Mouse (Mus musculus) intestine, embryonic 16.5 days (tissue): ENCODE measurements at regions not wholly inside any gene's neighbourhood (a gene's known extent, or its start where the extent isn't known, plus 50 kb on each side); places are given as distances from the start of the nearest gene placed in this dataset.

Source experiments
- ATAC-seq: fragments of 200-750 bp; cut with Nextera tagmentation; 2 replicates; pipeline ENCODE4 v1.8.0; 2017; ENCODE audit warnings: moderate TSS enrichment, moderate library complexity
- H3K27ac ChIP-seq: fragments of 300-500 bp; sonication (generic); 2 replicates; pipeline ENCODE4 v1.5.1; 2014; ENCODE audit warnings: mild to moderate bottlenecking, low read length
- H3K27me3 ChIP-seq: fragments of 300-500 bp; sonication (generic); replicated peaks from 2 replicates; pipeline ENCODE4 v1.6.1; 2014; ENCODE audit warnings: low read length, control low read depth, mixed read lengths; ENCODE audit not compliant: control insufficient read depth, insufficient read depth
- H3K36me3 ChIP-seq: fragments of 300-500 bp; sonication (generic); 2 replicates; pipeline ENCODE4 v1.6.1; 2014; ENCODE audit warnings: low read length, control low read depth; ENCODE audit not compliant: control insufficient read depth, insufficient read depth
- H3K4me1 ChIP-seq: fragments of 300-500 bp; sonication (generic); 2 replicates; pipeline ENCODE4 v1.6.1; 2014; ENCODE audit warnings: low read length, control low read depth, mixed read lengths; ENCODE audit not compliant: control insufficient read depth, insufficient read depth
- H3K4me2 ChIP-seq: fragments of 300-500 bp; sonication (generic); 2 replicates; pipeline ENCODE4 v1.6.1; 2014; ENCODE audit warnings: low read depth, low read length, control low read depth
- H3K4me3 ChIP-seq: fragments of 300-500 bp; sonication (generic); 2 replicates; pipeline ENCODE4 v1.5.1; 2014; ENCODE audit warnings: mild to moderate bottlenecking, low read length
- H3K9ac ChIP-seq: fragments of 300-500 bp; sonication (generic); 2 replicates; pipeline ENCODE4 v1.6.1; 2014; ENCODE audit warnings: low read depth, low read length
- H3K9me3 ChIP-seq: fragments of 300-500 bp; sonication (generic); 2 replicates; pipeline ENCODE4 v1.6.1; 2016; ENCODE audit warnings: low read length, control low read depth; ENCODE audit not compliant: control insufficient read depth
- WGBS: fragments of 180-500 bp; shearing (Covaris S2); extraction: QIAGEN DNeasy Blood & Tissue Kit; methylation state at CpG from one replicate; pipeline ENCODE4 v1.1.7; 2014; 5-methylcytosine and 5-hydroxymethylcytosine counted together

GRCm38 (mm10) chr12:98090171-98090570 is 169.1 kb downstream of the Galc start:
- Histone ChIP-seq H3K36me3 (no peaks in the 10 kb centered on the region), H3K9me3 (no peaks in the 10 kb centered on the region), H3K9ac (no peak overlapping the region), H3K4me2 (no peak overlapping the region), H3K4me3 (no peak overlapping the region), H3K27ac (no peak overlapping the region), H3K4me1 (no peaks in the 10 kb centered on the region), H3K27me3 (no peaks in the 10 kb centered on the region)
- 64% methylated on average over 5 of the region's 5 CpGs for WGBS
- no peak for ATAC-seq

- H3K4me3 ChIP-seq, result no peak overlapping the region
- 93% methylated on average over 1 of the region's 1 CpGs for WGBS
These were observed 180.9 kb downstream of the Galc start for GRCm38 (mm10) chr12:98078351-98078750.

GRCm38 (mm10) chr12:98075580-98075979 is 183.7 kb downstream of the Galc start:
- Histone ChIP-seq H3K36me3 (no peaks in the 10 kb centered on the region), H3K27me3 (no peaks in the 10 kb centered on the region), H3K9me3 (no peaks in the 10 kb centered on the region), H3K27ac (no peak overlapping the region), H3K4me2 (no peak overlapping the region), H3K4me1 (no peaks in the 10 kb centered on the region), H3K9ac (no peak overlapping the region), H3K4me3 (no peak overlapping the region)
- WGBS, result 80% methylated on average over 2 of the region's 2 CpGs
- no peak for ATAC-seq

More at GRCm38 (mm10) chr12:98078351-98078750, 180.9 kb downstream of the Galc start:
- H3K27ac ChIP-seq, result no peak overlapping the region
- ATAC-seq, result no peak
- H3K4me1 ChIP-seq, result no peaks in the 10 kb centered on the region
- no peak overlapping the region for H3K9ac ChIP-seq
- no peaks in the 10 kb centered on the region for H3K36me3 ChIP-seq
- no peak overlapping the region for H3K4me2 ChIP-seq
- H3K27me3 ChIP-seq, result no peaks in the 10 kb centered on the region
- H3K9me3 ChIP-seq, result no peaks in the 10 kb centered on the region

- 66% methylated on average over 2 of the region's 2 CpGs for WGBS
- Histone ChIP-seq H3K36me3 (no peaks in the 10 kb centered on the region), H3K9ac (no peak overlapping the region), H3K4me1 (no peaks in the 10 kb centered on the region), H3K4me2 (no peak overlapping the region), H3K9me3 (no peaks in the 10 kb centered on the region), H3K4me3 (no peak overlapping the region), H3K27ac (no peak overlapping the region), H3K27me3 (no peaks in the 10 kb centered on the region)
- no peak for ATAC-seq
These were observed 190.1 kb downstream of the Galc start for GRCm38 (mm10) chr12:98069110-98069509.

GRCm38 (mm10) chr12:98059419-98060180 is 199.7 kb downstream of the Galc start:
- Histone ChIP-seq H3K4me1 (no peaks in the 10 kb centered on the region), H3K9me3 (no peaks in the 10 kb centered on the region), H3K27me3 (no peaks in the 10 kb centered on the region), H3K4me2 (no peak overlapping the region), H3K4me3 (no peak overlapping the region), H3K36me3 (no peaks in the 10 kb centered on the region), H3K27ac (no peak overlapping the region), H3K9ac (no peak overlapping the region)
- ATAC-seq, result no peak
- WGBS, result 83% methylated on average over 7 of the region's 7 CpGs

- H3K9me3 ChIP-seq, result no peaks in the 10 kb centered on the region
- no peak overlapping the region for H3K27ac ChIP-seq
- H3K4me2 ChIP-seq, result no peak overlapping the region
- H3K36me3 ChIP-seq, result no peaks in the 10 kb centered on the region
- no peak overlapping the region for H3K9ac ChIP-seq
- H3K27me3 ChIP-seq, result no peaks in the 10 kb centered on the region
- H3K4me3 ChIP-seq, result no peak overlapping the region
- no peak for ATAC-seq
- H3K4me1 ChIP-seq, result no peaks in the 10 kb centered on the region
- 83% methylated on average over 2 of the region's 2 CpGs for WGBS
These were observed 200.3 kb downstream of the Galc start for GRCm38 (mm10) chr12:98058977-98059376.

GRCm38 (mm10) chr12:98050934-98051333 is 208.3 kb downstream of the Galc start:
- Histone ChIP-seq H3K4me2 (no peak overlapping the region), H3K27me3 (no peaks in the 10 kb centered on the region), H3K9me3 (no peaks in the 10 kb centered on the region), H3K4me1 (peaks cover 3% of the 10 kb centered on the region; the same call in 1 of the 2 replicates), H3K4me3 (no peak overlapping the region), H3K9ac (no peak overlapping the region), H3K27ac (no peak overlapping the region), H3K36me3 (no peaks in the 10 kb centered on the region)
- 60% methylated on average over 4 of the region's 4 CpGs for WGBS
- ATAC-seq, result no peak

GRCm38 (mm10) chr12:98050500-98050899 is 208.8 kb downstream of the Galc start:
- Histone ChIP-seq H3K27ac (no peak overlapping the region), H3K27me3 (no peaks in the 10 kb centered on the region), H3K4me3 (no peak overlapping the region), H3K36me3 (no peaks in the 10 kb centered on the region), H3K9ac (no peak overlapping the region), H3K9me3 (no peaks in the 10 kb centered on the region), H3K4me1 (peaks cover 3% of the 10 kb centered on the region; the same call in 1 of the 2 replicates), H3K4me2 (no peak overlapping the region)
- 0% methylated on average over 1 of the region's 1 CpGs for WGBS
- no peak for ATAC-seq

- WGBS, result 23% methylated on average over 5 of the region's 5 CpGs
- Histone ChIP-seq H3K9me3 (no peaks in the 10 kb centered on the region), H3K4me1 (peaks cover 3% of the 10 kb centered on the region; the same call in 1 of the 2 replicates), H3K27me3 (no peaks in the 10 kb centered on the region), H3K4me2 (no peak overlapping the region), H3K4me3 (no peak overlapping the region), H3K9ac (no peak overlapping the region), H3K36me3 (no peaks in the 10 kb centered on the region), H3K27ac (no peak overlapping the region)
- no peak for ATAC-seq
These were observed 209.2 kb downstream of the Galc start for GRCm38 (mm10) chr12:98050057-98050456.

GRCm38 (mm10) chr12:98047765-98048164 is 211.5 kb downstream of the Galc start:
- no peak for ATAC-seq
- Histone ChIP-seq H3K27me3 (no peaks in the 10 kb centered on the region), H3K4me1 (peaks cover 3% of the 10 kb centered on the region; the same call in 1 of the 2 replicates), H3K36me3 (no peaks in the 10 kb centered on the region), H3K4me3 (no peak overlapping the region), H3K9me3 (no peaks in the 10 kb centered on the region), H3K4me2 (no peak overlapping the region), H3K27ac (no peak overlapping the region), H3K9ac (no peak overlapping the region)
- WGBS, result 81% methylated on average over 8 of the region's 8 CpGs
